Mouse (Mus musculus): ENCODE measurements at regions not wholly inside any gene's neighbourhood (a gene's known extent, or its start where the extent isn't known, plus 50 kb on each side); places are given as distances from the start of the nearest gene placed in this dataset.

DNA sequence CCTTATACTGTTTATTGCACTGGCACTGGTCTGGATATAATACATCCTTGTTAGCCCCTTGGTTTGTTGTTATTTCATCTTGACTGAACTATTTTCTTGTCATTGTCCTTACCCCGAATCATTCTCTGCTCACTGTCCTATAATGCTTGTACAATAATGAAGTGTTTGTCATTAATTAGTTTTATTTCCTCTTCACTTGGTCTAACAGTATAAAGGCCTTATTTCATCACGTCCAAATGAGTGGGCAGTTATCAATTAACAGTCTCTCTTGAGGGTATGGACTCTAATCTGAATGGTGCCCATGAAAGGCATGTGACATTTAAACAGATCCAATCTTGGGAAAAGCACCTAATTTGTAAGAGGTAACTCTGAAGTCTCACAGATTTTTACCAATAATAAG, 162.6 kb downstream of the Pros1 start:
- no peak for TF ChIP-seq ZC3H11A (IDR thresholded peaks at IDR 0.05; ENCODE audit: borderline replicate concordance, low read depth, low read length)
- TF ChIP-seq ZNF384 (IDR thresholded peaks at IDR 0.05; ENCODE audit: low read depth, low read length) = no peak
- TF ChIP-seq CHD2 (IDR thresholded peaks at IDR 0.05; ENCODE audit: low read depth, low read length) = no peak
